Mouse (Mus musculus): ENCODE measurements around the gene Rnf186.
"Not testable (repeated sequence)": the region's sequence is repeated elsewhere in the genome, so short reads cannot be mapped to it uniquely, and the experiment has no call there.

Gene Rnf186

GRCm38 (mm10) chr4:138972139-138972826 is 5.4 kb downstream of the Rnf186 start:
- peak; percentile 68 for DNase-seq (ENCODE audit: low read depth, low spot score)

GRCm38 (mm10) chr4:138972827-138973718 is 6.2 kb downstream of the Rnf186 start, which contains the start of gene Tmco4:
Gene Tmco4, plus strand, starts transcription at chr4:138972888.
- peak; percentile 92 for DNase-seq (ENCODE audit: low read depth, low spot score)

GRCm38 (mm10) chr4:138973719-138974115 is 6.8 kb downstream of the Rnf186 start:
- DNase-seq (ENCODE audit: low read depth, low spot score) = no peak

- DNase-seq (ENCODE audit: low read depth, low spot score) = not testable (repeated sequence)
Observed at GRCm38 (mm10) chr4:138974540-138974939, 7.6 kb downstream of the Rnf186 start.

GRCm38 (mm10) chr4:138975194-138975593 is 8.3 kb downstream of the Rnf186 start:
- peak; percentile 38 for DNase-seq (ENCODE audit: low read depth, low spot score)

- no peak for DNase-seq (ENCODE audit: low read depth, low spot score)
Observed at GRCm38 (mm10) chr4:138976046-138976445, 9.1 kb downstream of the Rnf186 start.

GRCm38 (mm10) chr4:138980021-138980420 is 13.1 kb downstream of the Rnf186 start:
- DNase-seq (ENCODE audit: low read depth, low spot score) = no peak

GRCm38 (mm10) chr4:138980771-138981420 is 14.0 kb downstream of the Rnf186 start:
- DNase-seq (ENCODE audit: low read depth, low spot score) = no peak

GRCm38 (mm10) chr4:138983422-138983821 is 16.5 kb downstream of the Rnf186 start:
- DNase-seq (ENCODE audit: low read depth, low spot score) = no peak

- no peak for DNase-seq (ENCODE audit: low read depth, low spot score)
Observed at GRCm38 (mm10) chr4:138984744-138985143, 17.8 kb downstream of the Rnf186 start.

- no peak for DNase-seq (ENCODE audit: low read depth, low spot score)
Observed at GRCm38 (mm10) chr4:138986280-138986679, 19.4 kb downstream of the Rnf186 start.

- DNase-seq (ENCODE audit: low read depth, low spot score) = no peak
Observed at GRCm38 (mm10) chr4:138994389-138994788, 27.5 kb downstream of the Rnf186 start.

- DNase-seq (ENCODE audit: low read depth, low spot score) = peak; percentile 39
Observed at GRCm38 (mm10) chr4:138996410-138996809, 29.5 kb downstream of the Rnf186 start.

GRCm38 (mm10) chr4:138997121-138997520 is 30.2 kb downstream of the Rnf186 start:
- peak; percentile 40 for DNase-seq (ENCODE audit: low read depth, low spot score)

GRCm38 (mm10) chr4:138998611-138999010 is 31.7 kb downstream of the Rnf186 start:
- no peak for DNase-seq (ENCODE audit: low read depth, low spot score)

- no peak for DNase-seq (ENCODE audit: low read depth, low spot score)
Observed at GRCm38 (mm10) chr4:139001026-139001425, 34.1 kb downstream of the Rnf186 start.

- DNase-seq (ENCODE audit: low read depth, low spot score) = no peak
Observed at GRCm38 (mm10) chr4:139001433-139001832, 34.5 kb downstream of the Rnf186 start.

- DNase-seq (ENCODE audit: low read depth, low spot score) = no peak
Observed at GRCm38 (mm10) chr4:139004067-139004466, 37.2 kb downstream of the Rnf186 start.

GRCm38 (mm10) chr4:139005214-139005613 is 38.3 kb downstream of the Rnf186 start:
- DNase-seq (ENCODE audit: low read depth, low spot score) = no peak

- no peak for DNase-seq (ENCODE audit: low read depth, low spot score)
Observed at GRCm38 (mm10) chr4:139007353-139007752, 40.4 kb downstream of the Rnf186 start.

- DNase-seq (ENCODE audit: low read depth, low spot score) = no peak
Observed at GRCm38 (mm10) chr4:139007981-139008536, 41.1 kb downstream of the Rnf186 start.

- DNase-seq (ENCODE audit: low read depth, low spot score) = no peak
Observed at GRCm38 (mm10) chr4:139011201-139011702, 44.3 kb downstream of the Rnf186 start.
